Mouse (Mus musculus) left cerebral cortex, postnatal 10 days (tissue): ENCODE data around the gene Slc25a12. TPM values are rescaled to one million over a fixed set of nuclear protein-coding genes. Genes with fewer than 3 reads are reported as not detected.

ENCODE experiments used
- DNase-seq, 2 experiments: peaks; one replicate each; pipeline ENCODE4 v3.0.0; 2021 to 2022; ENCODE audit warnings: low spot score in 2 of 2, mixed read lengths in 1 of 2; ENCODE audit errors: extremely low spot score in 1 of 2
- intact Hi-C: fragments of 180-260 bp; cut with DNase I; formaldehyde crosslinking; loops from one replicate; pipeline ENCODE4 v1.15.1; 2025
- total RNA-seq, 2 experiments: library from RNA; stranded (reverse); gene quantifications; 2 replicates each; pipeline ENCODE4 v1.2.3; 2021

The Slc25a12 gene
- total RNA-seq, 2 experiments from 2014 or later, result 157 to 162 TPM

- no peak for DNase-seq
- intact Hi-C loops, result no loop called here
Observed at GRCm38 (mm10) chr2:71351727-71351987, 15.9 kb downstream of the Slc25a12 start.

- intact Hi-C loops, result no loop called here
Observed at GRCm38 (mm10) chr2:71350904-71351726, 16.4 kb downstream of the Slc25a12 start.

GRCm38 (mm10) chr2:71350181-71350580 lies 17.4 kb downstream of the Slc25a12 start:
- intact Hi-C loops, result no loop called here
- no peak for DNase-seq

More at GRCm38 (mm10) chr2:71350904-71351726, 16.4 kb downstream of the Slc25a12 start:
- DNase-seq, result no peak

- intact Hi-C loops, result no loop called here
Observed at GRCm38 (mm10) chr2:71349511-71349910, 18.0 kb downstream of the Slc25a12 start.

GRCm38 (mm10) chr2:71347732-71348490 lies 19.6 kb downstream of the Slc25a12 start:
- intact Hi-C loops, result no loop called here
- DNase-seq, result no peak

More at GRCm38 (mm10) chr2:71349511-71349910, 18.0 kb downstream of the Slc25a12 start:
- no peak for DNase-seq

- intact Hi-C loops, result no loop called here
- DNase-seq, result no peak
Observed at GRCm38 (mm10) chr2:71347160-71347559, 20.4 kb downstream of the Slc25a12 start.

- no peak for DNase-seq
- intact Hi-C loops, result no loop called here
Observed at GRCm38 (mm10) chr2:71343884-71344640, 23.5 kb downstream of the Slc25a12 start.

GRCm38 (mm10) chr2:71340126-71340525 lies 27.4 kb downstream of the Slc25a12 start:
- intact Hi-C loops, result no loop called here
- DNase-seq, result no peak

GRCm38 (mm10) chr2:71338145-71338796 lies 29.3 kb downstream of the Slc25a12 start:
- intact Hi-C loops, result no loop called here
- no peak for DNase-seq

- intact Hi-C loops, result no loop called here
- DNase-seq, result no peak
Observed at GRCm38 (mm10) chr2:71336631-71337030, 30.9 kb downstream of the Slc25a12 start.

- intact Hi-C loops, result no loop called here
- DNase-seq, result no peak
Observed at GRCm38 (mm10) chr2:71336209-71336608, 31.3 kb downstream of the Slc25a12 start.

- intact Hi-C loops, result no loop called here
- DNase-seq, result no peak
Observed at GRCm38 (mm10) chr2:71333986-71334822, 33.3 kb downstream of the Slc25a12 start.

GRCm38 (mm10) chr2:71329761-71330160 lies 37.8 kb downstream of the Slc25a12 start:
- intact Hi-C loops, result no loop called here
- DNase-seq, result no peak

- intact Hi-C loops, result no loop called here
- DNase-seq, result no peak
Observed at GRCm38 (mm10) chr2:71328391-71329160, 39.0 kb downstream of the Slc25a12 start.

GRCm38 (mm10) chr2:71327715-71328114 lies 39.8 kb downstream of the Slc25a12 start:
- intact Hi-C loops, result no loop called here
- no peak for DNase-seq

GRCm38 (mm10) chr2:71326766-71327464 lies 40.6 kb downstream of the Slc25a12 start:
- no peak for DNase-seq
- intact Hi-C loops, result no loop called here

GRCm38 (mm10) chr2:71323886-71324285 lies 43.7 kb downstream of the Slc25a12 start:
- DNase-seq, result no peak
- intact Hi-C loops, result no loop called here
